Mouse (Mus musculus): ENCODE measurements around the gene Ebpl. TPM values are rescaled to one million over a fixed set of nuclear protein-coding genes. Genes with fewer than 3 reads are reported as not detected.

The Ebpl gene
- total and polyA plus RNA-seq, 3 experiments, result 3.6 to 12.9 (median 4.8) TPM

GRCm38 (mm10) chr14:61350808-61351207 lies 9.4 kb downstream of the Ebpl start:
- dilution Hi-C loops (cut with MboI; ENCODE audit: extremely low pct_ligation_motif_present, extremely low pct_unique_long_range_greater_than_20kb, low sequenced_read_pairs), result no loop called here
- no peak overlapping the region for H3K9ac ChIP-seq (ENCODE audit: insufficient read depth, low read depth)
- in situ Hi-C loops (cut with MboI; ENCODE audit: low pct_ligation_motif_present, low pct_unique_long_range_greater_than_20kb, low sequenced_read_pairs), result no loop called here
- no peak overlapping the region for H3K4me3 ChIP-seq (replicated peaks in 1 of 3; ENCODE audit: low read depth in 2 of 3, low read length in 2 of 3, poor library complexity in 1 of 3)
- no peaks in the 10 kb centered on the region for H3K27me3 ChIP-seq (replicated peaks)
- DNase-seq (ENCODE audit: extremely low read depth), result no peak
- H3K9me3 ChIP-seq (replicated peaks; ENCODE audit: low read length), result no peaks in the 10 kb centered on the region
- H3K36me3 ChIP-seq (replicated peaks in 1 of 2; ENCODE audit: control insufficient read depth in 1 of 2, insufficient read depth in 1 of 2, low read length in 1 of 2), result peaks cover 0 to 52% of the 10 kb centered on the region in 2 experiments
- TF ChIP-seq ELF1 (IDR thresholded peaks at IDR 0.05; ENCODE audit: low read depth, low read length), result no peak
- no peak for TF ChIP-seq MEF2A (IDR thresholded peaks at IDR 0.05; ENCODE audit: borderline replicate concordance, low read depth, low read length)
- TF ChIP-seq MAX (IDR thresholded peaks at IDR 0.05; ENCODE audit: low read length), result no peak
- TF ChIP-seq JUN (IDR thresholded peaks at IDR 0.05; ENCODE audit: insufficient read depth, low read depth, low read length), result no peak
- TF ChIP-seq HCFC1 (IDR thresholded peaks at IDR 0.05; ENCODE audit: low read depth, low read length), result no peak
- TF ChIP-seq RCOR1 (conservative IDR thresholded peaks at IDR 0.05; ENCODE audit: low read depth, low read length), result no peak
- TF ChIP-seq EP300 (IDR thresholded peaks at IDR 0.05; ENCODE audit: low read length), result no peak
- TF ChIP-seq E2F4 (IDR thresholded peaks at IDR 0.05; ENCODE audit: insufficient replicate concordance, low read depth, low read length), result no peak
- no peak for TF ChIP-seq ZKSCAN1 (IDR thresholded peaks at IDR 0.05; ENCODE audit: borderline replicate concordance, low read depth, low read length)
- TF ChIP-seq ZMIZ1 (IDR thresholded peaks at IDR 0.05; ENCODE audit: low read depth, low read length), result no peak
- TF ChIP-seq RAD21 (IDR thresholded peaks at IDR 0.05; ENCODE audit: low read depth, low read length), result no peak
- no peak for TF ChIP-seq CTCF (conservative IDR thresholded peaks at IDR 0.05 in 1 of 2, IDR thresholded peaks at IDR 0.05 in 1 of 2; ENCODE audit: low read depth in 2 of 2, low read length in 2 of 2)
- TF ChIP-seq USF1 (IDR thresholded peaks at IDR 0.05; ENCODE audit: low read depth, low read length), result no peak
- no peak for TF ChIP-seq PAX5 (IDR thresholded peaks at IDR 0.05; ENCODE audit: low read length)
- TF ChIP-seq BHLHE40 (IDR thresholded peaks at IDR 0.05; ENCODE audit: low read depth, low read length), result no peak
- no peak for TF ChIP-seq TCF12 (IDR thresholded peaks at IDR 0.05; ENCODE audit: low read depth, low read length)
- no peaks in the 10 kb centered on the region for H3K79me2 ChIP-seq (replicated peaks; ENCODE audit: control insufficient read depth, extremely low read depth, insufficient read depth, poor library complexity, severe bottlenecking)
- H3K27ac ChIP-seq (ENCODE audit: insufficient read depth, low read depth), result no peak overlapping the region
- H3K4me2 ChIP-seq (ENCODE audit: insufficient read depth, low read depth, poor library complexity, severe bottlenecking), result no peak overlapping the region
- peaks cover 3 to 36% of the 10 kb centered on the region in 2 experiments; a peak in 3 of 4 replicates for H3K4me1 ChIP-seq (ENCODE audit: control insufficient read depth in 1 of 2, insufficient read depth in 2 of 2)

- Histone ChIP-seq H3K4me1 (ENCODE audit: control insufficient read depth in 1 of 2, insufficient read depth in 2 of 2) (peaks cover 3 to 27% of the 10 kb centered on the region in 2 experiments; a peak in 3 of 4 replicates), H3K4me3 (replicated peaks in 1 of 3; ENCODE audit: low read depth in 2 of 3, low read length in 2 of 3, poor library complexity in 1 of 3) (no peak overlapping the region), H3K79me2 (replicated peaks; ENCODE audit: control insufficient read depth, extremely low read depth, insufficient read depth, poor library complexity, severe bottlenecking) (no peaks in the 10 kb centered on the region), H3K4me2 (ENCODE audit: insufficient read depth, low read depth, poor library complexity, severe bottlenecking) (no peak overlapping the region), H3K27me3 (replicated peaks) (no peaks in the 10 kb centered on the region), H3K9ac (ENCODE audit: insufficient read depth, low read depth) (no peak overlapping the region), H3K36me3 (replicated peaks in 1 of 2; ENCODE audit: control insufficient read depth in 1 of 2, insufficient read depth in 1 of 2, low read length in 1 of 2) (peaks cover 0 to 48% of the 10 kb centered on the region in 2 experiments), H3K27ac (ENCODE audit: insufficient read depth, low read depth) (no peak overlapping the region), H3K9me3 (replicated peaks; ENCODE audit: low read length) (no peaks in the 10 kb centered on the region)
- in situ Hi-C loops (cut with MboI; ENCODE audit: low pct_ligation_motif_present, low pct_unique_long_range_greater_than_20kb, low sequenced_read_pairs) (no loop called here), dilution Hi-C loops (cut with MboI; ENCODE audit: extremely low pct_ligation_motif_present, extremely low pct_unique_long_range_greater_than_20kb, low sequenced_read_pairs) (no loop called here)
- TF ChIP-seq CTCF (conservative IDR thresholded peaks at IDR 0.05 in 1 of 2, IDR thresholded peaks at IDR 0.05 in 1 of 2; ENCODE audit: low read depth in 2 of 2, low read length in 2 of 2) (no peak), ZC3H11A (IDR thresholded peaks at IDR 0.05; ENCODE audit: low read depth, low read length) (no peak), GABPA (IDR thresholded peaks at IDR 0.05; ENCODE audit: insufficient replicate concordance, low read depth, low read length) (no peak)
- DNase-seq (ENCODE audit: extremely low read depth), result no peak
Measured at GRCm38 (mm10) chr14:61349876-61350275, 10.4 kb downstream of the Ebpl start.

Measured in CH12.LX (cell line).